Mouse (Mus musculus): ENCODE results near the gene Celsr2. TPM values are rescaled to one million over a fixed set of nuclear protein-coding genes. Genes with fewer than 3 reads are reported as not detected.

The Celsr2 gene
- total RNA-seq, 2 experiments from 2014 or later, result 0.22 to 0.94 TPM

Other genes with a start within 250 kb of the Celsr2 start
- 1.4 and 3.3 TPM in 2 replicates for gene Amigo1, start 229.2 kb downstream of the Celsr2 start, total RNA-seq (2015)
- gene Amigo1, start 229.2 kb downstream of the Celsr2 start, total RNA-seq (2017), result 1.4 and 2.2 TPM in 2 replicates
- gene Cyb561d1, start 214.3 kb downstream of the Celsr2 start, total RNA-seq (2015), result 4.9 and 6.7 TPM in 2 replicates
- gene Cyb561d1, start 214.3 kb downstream of the Celsr2 start, total RNA-seq (2017), result 10.3 and 12.0 TPM in 2 replicates
- 3.1 and 4.7 TPM in 2 replicates for gene Atxn7l2, start 204.6 kb downstream of the Celsr2 start, total RNA-seq (2015)
- gene Atxn7l2, start 204.6 kb downstream of the Celsr2 start, total RNA-seq (2017), result 1.5 and 2.0 TPM in 2 replicates
- gene Sypl2, start 188.9 kb downstream of the Celsr2 start, total RNA-seq (2015), result not detected in 2 replicates
- gene Sypl2, start 188.9 kb downstream of the Celsr2 start, total RNA-seq (2017), result not detected in 2 replicates
- gene Psma5, start 158.6 kb downstream of the Celsr2 start, total RNA-seq (2015), result 160 and 172 TPM in 2 replicates
- gene Psma5, start 158.6 kb downstream of the Celsr2 start, total RNA-seq (2017), result 146 and 158 TPM in 2 replicates
- 80.7 and 83.8 TPM in 2 replicates for gene Sort1, start 131.5 kb downstream of the Celsr2 start, total RNA-seq (2015)
- 76.4 and 87.8 TPM in 2 replicates for gene Sort1, start 131.5 kb downstream of the Celsr2 start, total RNA-seq (2017)
- gene Mybphl, start 50.6 kb downstream of the Celsr2 start, total RNA-seq (2015), result not detected in 2 replicates
- gene Mybphl, start 50.6 kb downstream of the Celsr2 start, total RNA-seq (2017), result not detected in 2 replicates
- gene Psrc1, start 31.7 kb downstream of the Celsr2 start, total RNA-seq (2015), result 11.9 and 12.2 TPM in 2 replicates
- gene Psrc1, start 31.7 kb downstream of the Celsr2 start, total RNA-seq (2017), result 12.8 and 15.4 TPM in 2 replicates
- 19.2 and 19.9 TPM in 2 replicates for gene Sars, start 29.7 kb upstream of the Celsr2 start, total RNA-seq (2015)
- 241 and 283 TPM in 2 replicates for gene Sars, start 29.7 kb upstream of the Celsr2 start, total RNA-seq (2017)
- not detected in 2 replicates for gene 1700013F07Rik, start 118.6 kb upstream of the Celsr2 start, total RNA-seq (2015)
- gene 1700013F07Rik, start 118.6 kb upstream of the Celsr2 start, total RNA-seq (2017), result not detected in 2 replicates
- not detected in 2 replicates for gene 5330417C22Rik, start 121.0 kb upstream of the Celsr2 start, total RNA-seq (2015)
- gene 5330417C22Rik, start 121.0 kb upstream of the Celsr2 start, total RNA-seq (2017), result 0.04 TPM in 1 of 2 replicates, not detected in the other
- gene Tmem167b, start 146.9 kb upstream of the Celsr2 start, total RNA-seq (2015), result 16.5 and 18.2 TPM in 2 replicates
- gene Tmem167b, start 146.9 kb upstream of the Celsr2 start, total RNA-seq (2017), result 45.9 and 46.3 TPM in 2 replicates
- 32.1 and 32.6 TPM in 2 replicates for gene Taf13, start 156.1 kb upstream of the Celsr2 start, total RNA-seq (2015)
- gene Taf13, start 156.1 kb upstream of the Celsr2 start, total RNA-seq (2017), result 36.8 and 37.7 TPM in 2 replicates
- 3.3 and 4.4 TPM in 2 replicates for gene Wdr47, start 175.7 kb upstream of the Celsr2 start, total RNA-seq (2015)
- gene Wdr47, start 175.7 kb upstream of the Celsr2 start, total RNA-seq (2017), result 8.1 and 8.7 TPM in 2 replicates
- gene Clcc1, start 238.4 kb upstream of the Celsr2 start, total RNA-seq (2015), result 30.6 and 36.6 TPM in 2 replicates
- gene Clcc1, start 238.4 kb upstream of the Celsr2 start, total RNA-seq (2017), result 68.9 and 74.7 TPM in 2 replicates